Mouse (Mus musculus) retina, postnatal 7 days (tissue): ENCODE measurements around the gene Pax4.

Experiments used
- DNase-seq: peaks from one replicate; pipeline ENCODE4 v3.0.0-alpha.2; 2012; ENCODE audit warnings: low read depth, low spot score

The Pax4 gene

DNA sequence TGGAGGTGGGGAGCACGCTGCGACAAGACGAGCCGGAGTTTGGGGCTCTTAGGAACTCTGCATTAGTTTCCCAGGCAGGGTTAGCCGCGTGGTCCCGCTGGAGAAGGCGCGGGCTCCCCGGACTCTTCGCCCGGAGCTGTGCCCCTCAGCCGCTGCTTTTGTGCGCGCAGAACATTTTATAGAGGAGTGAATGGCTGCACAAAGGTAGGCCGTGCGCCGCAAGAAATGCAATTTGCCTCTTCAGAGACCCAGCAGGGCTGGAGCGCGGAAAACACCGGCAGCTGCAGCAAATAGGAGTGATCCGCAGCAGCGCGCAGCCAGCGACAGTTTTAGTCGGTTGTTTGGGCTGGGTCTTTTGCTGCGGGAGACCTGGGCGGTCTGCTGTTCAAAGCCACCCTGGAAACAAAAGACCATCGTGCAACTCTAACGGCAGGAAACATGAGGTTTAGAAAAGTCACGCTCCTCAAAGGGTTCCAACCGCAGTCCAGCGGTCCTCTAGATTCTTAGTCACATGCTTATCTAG, 51.4 kb downstream of the Pax4 start, which contains the start of gene Zfp800:
Gene Zfp800, minus strand, starts transcription at position 325 of the 523 bp plus-strand sequence.
- no peak for DNase-seq

DNA sequence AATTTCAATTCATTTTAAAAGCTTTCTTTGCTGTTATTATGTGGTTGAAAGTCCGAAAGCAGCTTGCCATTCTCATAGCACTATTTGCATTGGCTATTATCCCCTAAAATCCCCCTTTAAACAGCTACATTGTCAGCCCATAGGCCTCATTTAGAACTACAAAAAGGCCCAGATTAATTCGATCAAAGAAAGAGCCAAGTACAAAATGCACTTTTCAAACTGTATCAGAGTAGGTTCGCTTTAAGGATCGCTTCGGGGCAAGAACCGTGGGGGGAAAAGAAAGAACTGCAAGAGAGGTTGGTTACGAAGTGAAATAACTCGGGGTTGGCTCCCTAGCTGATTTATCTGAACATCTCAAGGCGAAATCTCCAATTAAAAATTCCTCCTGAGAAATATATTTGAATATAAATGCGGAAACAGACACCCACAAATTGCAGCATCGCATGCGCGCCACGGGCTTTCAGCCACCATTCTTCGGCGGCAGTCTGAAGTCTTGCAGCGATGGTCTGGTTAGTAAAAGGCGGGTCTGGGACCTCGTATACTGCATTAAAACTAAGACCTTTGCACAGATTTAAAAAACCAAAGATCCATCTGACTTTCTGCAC, 52.2 kb downstream of the Pax4 start:
- DNase-seq, result no peak

DNA sequence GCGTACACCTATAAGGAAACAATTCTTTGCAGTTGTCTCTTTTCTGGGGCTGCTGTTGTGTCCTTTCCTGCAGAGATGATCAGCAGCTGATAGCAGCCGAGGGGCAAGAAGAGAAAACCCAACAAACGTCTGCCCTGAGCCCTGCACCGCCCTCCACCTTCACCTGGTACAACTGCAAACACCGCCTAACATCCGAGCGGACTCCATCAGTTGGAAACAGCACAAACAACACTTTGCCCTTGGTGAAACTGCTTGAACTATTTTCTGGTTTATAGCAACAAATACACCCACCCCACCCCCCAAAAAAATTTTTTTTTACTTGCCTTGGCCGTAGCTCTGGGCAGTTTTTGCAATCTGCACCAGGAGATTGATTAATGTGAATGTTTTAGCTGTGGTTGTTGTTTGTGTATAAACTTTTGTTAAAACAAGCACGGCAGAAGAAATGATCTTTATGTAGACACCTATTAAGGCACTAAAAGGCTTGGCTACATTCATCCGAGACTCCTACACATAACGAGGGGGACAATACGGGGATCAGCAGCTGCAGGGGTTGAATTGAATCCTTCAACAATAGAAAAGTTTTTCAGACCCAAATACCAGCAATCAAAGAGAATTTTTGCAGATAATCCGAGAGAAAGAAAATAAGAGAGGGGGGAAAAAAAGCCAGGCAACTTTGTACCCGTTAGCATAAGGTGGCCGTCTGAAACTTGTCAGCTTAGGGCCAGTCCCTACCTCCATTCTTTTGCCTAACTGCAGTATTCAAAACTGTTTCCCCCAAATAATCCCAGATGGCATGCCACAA, 52.9 kb downstream of the Pax4 start:
- DNase-seq, result no peak
